Mouse (Mus musculus) spleen, postnatal 14 days (tissue): Measurements from ENCODE around the gene Slc6a12.

Experiments used
- DNase-seq, 2 experiments: peaks; one replicate each; pipeline ENCODE4 v3.0.0; 2021 to 2022; ENCODE audit warnings: low spot score in 2 of 2

Gene Slc6a12

GRCm38 (mm10) chr6:121343026-121343770 lies at the start of gene Slc6a12:
Gene Slc6a12 (plus strand): TSS chr6:121343076.
- no peak for DNase-seq

GRCm38 (mm10) chr6:121299317-121299716 lies 43.6 kb upstream of the Slc6a12 start:
- no peak for DNase-seq

- no peak for DNase-seq
These were observed 42.9 kb upstream of the Slc6a12 start, which contains the start of gene Slc6a13 for GRCm38 (mm10) chr6:121299954-121300353. Gene Slc6a13 (plus strand): TSS chr6:121300227.

GRCm38 (mm10) chr6:121300504-121300903 lies 42.4 kb upstream of the Slc6a12 start:
- DNase-seq = no peak

GRCm38 (mm10) chr6:121303466-121304220 lies 39.2 kb upstream of the Slc6a12 start:
- DNase-seq = no peak

- no peak for DNase-seq
These were observed 38.2 kb upstream of the Slc6a12 start for GRCm38 (mm10) chr6:121304630-121305029.

- no peak for DNase-seq
These were observed 37.3 kb upstream of the Slc6a12 start for GRCm38 (mm10) chr6:121305571-121305970.

GRCm38 (mm10) chr6:121310984-121311383 lies 31.9 kb upstream of the Slc6a12 start:
- DNase-seq = no peak

GRCm38 (mm10) chr6:121319099-121319498 lies 23.8 kb upstream of the Slc6a12 start:
- no peak for DNase-seq

- DNase-seq = no peak
These were observed 20.3 kb upstream of the Slc6a12 start for GRCm38 (mm10) chr6:121322381-121323110.

GRCm38 (mm10) chr6:121325298-121325697 lies 17.6 kb upstream of the Slc6a12 start:
- no peak for DNase-seq

- no peak for DNase-seq
These were observed 17.1 kb upstream of the Slc6a12 start for GRCm38 (mm10) chr6:121325740-121326139.

GRCm38 (mm10) chr6:121326486-121327069 lies 16.3 kb upstream of the Slc6a12 start:
- DNase-seq = no peak

- no peak for DNase-seq
These were observed 14.4 kb upstream of the Slc6a12 start for GRCm38 (mm10) chr6:121328417-121328884.

GRCm38 (mm10) chr6:121329848-121330508 lies 12.9 kb upstream of the Slc6a12 start:
- no peak for DNase-seq

- no peak for DNase-seq
These were observed 7.0 kb upstream of the Slc6a12 start for GRCm38 (mm10) chr6:121335841-121336240.

- DNase-seq = peak; percentile 41
These were observed 6.3 kb upstream of the Slc6a12 start for GRCm38 (mm10) chr6:121336558-121336957.

GRCm38 (mm10) chr6:121337229-121337628 lies 5.6 kb upstream of the Slc6a12 start:
- DNase-seq = no peak

- peak; percentile 52 to 66 for DNase-seq
These were observed 4.9 kb upstream of the Slc6a12 start for GRCm38 (mm10) chr6:121337770-121338518.

- DNase-seq = no peak
These were observed 4.4 kb upstream of the Slc6a12 start for GRCm38 (mm10) chr6:121338519-121338896.
